Mouse (Mus musculus) CH12.LX (cell line): ENCODE measurements at regions not wholly inside any gene's neighbourhood (a gene's known extent, or its start where the extent isn't known, plus 50 kb on each side); places are given as distances from the start of the nearest gene placed in this dataset.
"Not testable (repeated sequence)": the region's sequence is repeated elsewhere in the genome, so short reads cannot be mapped to it uniquely, and the experiment has no call there.

Experiments
- DNase-seq: peaks from one replicate; pipeline ENCODE4 v3.0.0-alpha.2; 2013; ENCODE audit errors: extremely low read depth
- H3K27ac ChIP-seq: 2 replicates; pipeline ENCODE4 v1.5.1; 2012; ENCODE audit warnings: low read depth, mild to moderate bottlenecking, control low read depth, moderate library complexity; ENCODE audit not compliant: insufficient read depth
- H3K27me3 ChIP-seq: replicated peaks from 2 replicates; pipeline ENCODE3; 2012; ENCODE audit warnings: inconsistent platforms
- H3K36me3 ChIP-seq, 2 experiments: replicated peaks in 1 of 2; 2 replicates each; pipeline versions ENCODE3 to v1.6.1; 2012; ENCODE audit warnings: inconsistent platforms in 1 of 2, low read length in 1 of 2, mild to moderate bottlenecking in 1 of 2, mixed read lengths in 1 of 2, moderate library complexity in 1 of 2; ENCODE audit not compliant: control insufficient read depth in 1 of 2, insufficient read depth in 1 of 2
- H3K4me1 ChIP-seq, 2 experiments: 2 replicates each; pipeline ENCODE4 v1.6.1; 2012; ENCODE audit warnings: inconsistent platforms in 1 of 2, moderate library complexity in 1 of 2; ENCODE audit not compliant: insufficient read depth in 2 of 2, control insufficient read depth in 1 of 2
- H3K4me2 ChIP-seq: 2 replicates; pipeline ENCODE4 v1.6.1; 2012; ENCODE audit warnings: low read depth, mild to moderate bottlenecking, control low read depth; ENCODE audit not compliant: poor library complexity, insufficient read depth, severe bottlenecking
- H3K4me3 ChIP-seq, 3 experiments: fragments of 150-350 bp in 1 of 3; sonication (generic) in 1 of 3; replicated peaks in 1 of 3; 2 replicates each; pipeline versions ENCODE3 to v1.5.1; 2011 to 2012; ENCODE audit warnings: low read depth in 2 of 3, low read length in 2 of 3, mild to moderate bottlenecking in 2 of 3, moderate library complexity in 2 of 3, control low read depth in 1 of 3, improper control_type of control experiment in 1 of 3, inconsistent platforms in 1 of 3, mixed read lengths in 1 of 3; ENCODE audit not compliant: poor library complexity in 1 of 3
- H3K79me2 ChIP-seq: replicated peaks from 2 replicates; pipeline ENCODE4 v1.6.1; 2012; ENCODE audit warnings: mild to moderate bottlenecking, moderate library complexity; ENCODE audit not compliant: control insufficient read depth, poor library complexity, insufficient read depth, severe bottlenecking; ENCODE audit errors: extremely low read depth
- H3K9ac ChIP-seq: 2 replicates; pipeline ENCODE4 v1.6.1; 2012; ENCODE audit warnings: low read depth, mild to moderate bottlenecking, control low read depth, moderate library complexity; ENCODE audit not compliant: insufficient read depth
- H3K9me3 ChIP-seq: replicated peaks from 2 replicates; pipeline ENCODE3; 2012; ENCODE audit warnings: low read length, inconsistent platforms, mixed read lengths
- CTCF ChIP-seq, 2 experiments: IDR thresholded peaks in 1 of 2; conservative IDR thresholded peaks in 1 of 2; 2 replicates each; pipeline ENCODE4 v1.5.1; 2011 to 2012; ENCODE audit warnings: low read depth in 2 of 2, low read length in 2 of 2, improper control_type of control experiment in 1 of 2, inconsistent platforms in 1 of 2, mild to moderate bottlenecking in 1 of 2, moderate library complexity in 1 of 2
- RAD21 ChIP-seq: IDR thresholded peaks from 2 replicates; pipeline ENCODE4 v1.6.1; 2011; ENCODE audit warnings: low read depth, mild to moderate bottlenecking, low read length, improper control_type of control experiment, moderate library complexity
- dilution Hi-C: fragments of 300-500 bp; cut with MboI; formaldehyde crosslinking; loops from 2 replicates; pipeline ENCODE4 v1.14.3; 2020; ENCODE audit warnings: low sequenced_read_pairs; ENCODE audit not compliant: extremely low pct_unique_long_range_greater_than_20kb, extremely low pct_ligation_motif_present
- in situ Hi-C: fragments of 300-500 bp; cut with MboI; formaldehyde crosslinking; loops from 3 replicates; pipeline ENCODE4 v1.14.3; 2019; ENCODE audit warnings: low sequenced_read_pairs, low pct_ligation_motif_present, low pct_unique_long_range_greater_than_20kb, mixed read lengths

DNA sequence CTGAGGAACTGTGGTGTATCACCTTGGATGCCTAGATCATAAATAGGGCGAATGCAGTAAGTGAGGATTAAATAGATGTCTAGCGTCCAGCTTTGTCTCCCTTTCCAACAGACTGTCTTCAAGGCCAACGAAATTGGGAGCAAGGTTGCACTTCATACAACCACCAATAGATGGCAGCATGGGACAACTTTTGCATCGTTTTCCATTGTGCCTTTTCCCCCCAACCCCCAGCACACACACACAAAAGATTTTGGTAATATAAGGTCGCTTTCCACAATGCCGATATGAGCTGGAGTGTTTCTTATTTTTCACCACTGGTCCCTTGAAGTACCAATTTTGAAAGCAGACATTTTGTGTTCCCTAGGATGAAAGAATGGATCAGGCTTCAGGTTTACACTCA lies 304.7 kb downstream of the BC048507 start:
- H3K27ac ChIP-seq, dilution Hi-C loops, in situ Hi-C loops: not testable (repeated sequence)

DNA sequence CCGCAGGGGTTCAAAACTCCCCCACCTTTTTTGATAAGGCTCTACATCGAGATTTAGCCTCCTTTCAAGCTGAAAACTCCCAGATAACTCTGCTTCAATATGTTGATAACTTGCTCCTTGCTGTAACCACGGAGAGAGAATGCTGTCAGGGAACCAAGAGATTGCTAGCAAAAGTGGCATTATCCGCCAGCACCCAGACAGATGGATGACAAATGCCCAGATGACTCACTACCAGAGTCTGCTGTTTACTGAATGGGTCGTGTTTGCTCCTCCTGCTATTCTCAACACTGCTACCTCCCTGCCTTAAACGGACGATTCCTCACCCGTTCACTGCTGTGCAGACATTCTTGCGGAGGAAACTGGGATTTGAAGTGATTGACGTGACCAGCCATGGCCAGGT lies 310.3 kb downstream of the BC048507 start:
- H3K36me3 ChIP-seq, DNase-seq, H3K4me2 ChIP-seq, H3K4me3 ChIP-seq, dilution Hi-C loops, H3K27me3 ChIP-seq, in situ Hi-C loops, H3K79me2 ChIP-seq, H3K9me3 ChIP-seq, H3K9ac ChIP-seq, H3K4me1 ChIP-seq, H3K27ac ChIP-seq: not testable (repeated sequence)

More for the DNA sequence above, 304.7 kb downstream of the BC048507 start:
- not testable (repeated sequence) for H3K4me3 ChIP-seq, H3K36me3 ChIP-seq, H3K4me2 ChIP-seq, H3K4me1 ChIP-seq, DNase-seq, H3K9me3 ChIP-seq, H3K27me3 ChIP-seq, H3K79me2 ChIP-seq, H3K9ac ChIP-seq
- TF ChIP-seq CTCF (conservative IDR thresholded peaks at IDR 0.05 in 1 of 2, IDR thresholded peaks at IDR 0.05 in 1 of 2; ENCODE audit: low read depth in 2 of 2, low read length in 2 of 2), result peak in 1 of 2 experiments; percentile 30; a peak in 2 of 4 replicates
- peak; percentile 12 for TF ChIP-seq RAD21
